Mouse (Mus musculus) adrenal gland, adult 8-10 months (tissue): ENCODE measurements at regions not wholly inside any gene's neighbourhood (a gene's known extent, or its start where the extent isn't known, plus 50 kb on each side); places are given as distances from the start of the nearest gene placed in this dataset.
A peak's percentile ranks its signal among the peaks of the same experiment; 100 is the strongest.
"Not testable (repeated sequence)": the region's sequence is repeated elsewhere in the genome, so short reads cannot be mapped to it uniquely, and the experiment has no call there.

ENCODE experiments used
- DNase-seq: peaks from one replicate; pipeline ENCODE4 v3.0.0; 2022

GRCm38 (mm10) chr2:63706643-63707042 is 391.2 kb downstream of the Fign start:
- no peak for DNase-seq

GRCm38 (mm10) chr2:63706183-63706582 is 391.7 kb downstream of the Fign start:
- DNase-seq = no peak

DNA sequence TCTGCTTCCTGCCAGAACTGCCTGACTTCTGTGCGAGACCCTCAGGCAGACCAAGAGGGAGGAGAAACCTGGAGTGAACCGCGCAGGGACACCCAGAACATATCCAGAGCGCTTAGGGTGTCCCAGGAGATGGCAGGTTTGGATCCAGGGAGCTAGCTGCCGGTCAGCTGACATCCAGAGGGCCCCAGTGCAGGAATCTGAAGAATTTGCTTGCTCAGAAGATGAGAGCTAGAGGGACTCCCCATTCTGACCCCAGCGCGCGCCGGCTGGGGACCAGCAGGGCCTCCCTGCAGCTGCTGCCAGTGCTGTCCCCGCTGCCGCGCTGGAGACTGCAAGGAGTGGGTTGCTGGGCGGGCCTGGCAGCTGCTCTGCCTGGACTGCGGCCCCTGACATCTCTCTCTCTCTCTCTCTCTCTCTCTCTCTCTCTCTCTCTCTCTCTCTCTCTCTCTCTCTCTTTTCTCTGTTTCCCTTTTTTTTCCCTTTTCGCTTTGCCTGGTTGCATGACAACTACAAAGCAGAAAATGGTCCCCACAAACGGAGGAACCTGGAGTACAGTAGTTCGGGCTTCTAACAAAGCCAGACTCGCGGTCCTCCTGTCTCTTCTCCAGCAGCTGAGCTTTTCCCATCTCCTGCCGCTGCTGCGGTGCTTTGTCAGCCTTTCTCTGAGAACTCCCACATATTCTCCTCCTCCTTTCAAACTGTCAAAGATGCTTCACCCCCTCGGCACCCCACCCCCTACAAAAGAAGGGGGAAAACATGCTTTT is 395.3 kb downstream of the Fign start:
- DNase-seq = peak; percentile 2

- DNase-seq = no peak
These were observed 396.0 kb downstream of the Fign start for GRCm38 (mm10) chr2:63701861-63702260.

- no peak for DNase-seq
These were observed 397.6 kb downstream of the Fign start for GRCm38 (mm10) chr2:63700255-63700654.

- no peak for DNase-seq
These were observed 428.1 kb downstream of the Fign start for GRCm38 (mm10) chr2:63669700-63670099.

- no peak for DNase-seq
These were observed 429.1 kb downstream of the Fign start for GRCm38 (mm10) chr2:63668784-63669183.

- DNase-seq = not testable (repeated sequence)
These were observed 437.9 kb downstream of the Fign start for GRCm38 (mm10) chr2:63659947-63660346.
